Mouse (Mus musculus) hindbrain, embryonic 15.5 days (tissue): Measurements from ENCODE around the gene Dnajc7. TPM values are rescaled to one million over a fixed set of nuclear protein-coding genes. Genes with fewer than 3 reads are reported as not detected.

Experiments used
- ATAC-seq: fragments of 200-750 bp; cut with Nextera tagmentation; 2 replicates; pipeline ENCODE4 v1.8.0; 2017; ENCODE audit warnings: low read depth, moderate number of reproducible peaks, moderate TSS enrichment; ENCODE audit not compliant: low FRiP score
- H3K27ac ChIP-seq: fragments of 300-500 bp; sonication (generic); replicated peaks from 2 replicates; pipeline ENCODE4 v1.5.1; 2015; ENCODE audit warnings: mild to moderate bottlenecking, inconsistent platforms
- H3K27me3 ChIP-seq: fragments of 300-500 bp; sonication (generic); 2 replicates; pipeline ENCODE4 v1.6.1; 2015; ENCODE audit warnings: control low read depth, inconsistent platforms
- H3K36me3 ChIP-seq: fragments of 300-500 bp; sonication (generic); 2 replicates; pipeline ENCODE4 v1.6.1; 2015; ENCODE audit warnings: control low read depth, inconsistent platforms
- H3K4me1 ChIP-seq: fragments of 300-500 bp; sonication (generic); replicated peaks from 2 replicates; pipeline ENCODE4 v1.6.1; 2015; ENCODE audit warnings: control low read depth, inconsistent platforms
- H3K4me2 ChIP-seq: fragments of 300-500 bp; sonication (generic); 2 replicates; pipeline ENCODE4 v1.6.1; 2015; ENCODE audit warnings: moderate library complexity, mild to moderate bottlenecking, inconsistent platforms
- H3K4me3 ChIP-seq: fragments of 300-500 bp; sonication (generic); 2 replicates; pipeline ENCODE4 v1.5.1; 2015; ENCODE audit warnings: mild to moderate bottlenecking, inconsistent platforms
- H3K9ac ChIP-seq: fragments of 300-500 bp; sonication (generic); 2 replicates; pipeline ENCODE4 v1.6.1; 2015; ENCODE audit warnings: inconsistent platforms
- H3K9me3 ChIP-seq: fragments of 300-500 bp; sonication (generic); 2 replicates; pipeline ENCODE4 v1.6.1; 2016; ENCODE audit warnings: control low read depth, inconsistent platforms
- WGBS: fragments of 180-500 bp; shearing (Covaris S2); methylation state at CpG from one replicate; pipeline ENCODE4 v1.1.7; 2015; 5-methylcytosine and 5-hydroxymethylcytosine counted together
- polyA plus RNA-seq: library from polyadenylated mRNA; unstranded; fragments of >200 nt; fragmentation: Nextera tagmentation; extraction: Ambion mirVana; gene quantifications from 2 replicates; pipeline ENCODE4 v1.2.1, GENCODE M21; 2015

Gene Dnajc7
- polyA plus RNA-seq, 1 experiment from 2014 or later, result 296 TPM

DNA sequence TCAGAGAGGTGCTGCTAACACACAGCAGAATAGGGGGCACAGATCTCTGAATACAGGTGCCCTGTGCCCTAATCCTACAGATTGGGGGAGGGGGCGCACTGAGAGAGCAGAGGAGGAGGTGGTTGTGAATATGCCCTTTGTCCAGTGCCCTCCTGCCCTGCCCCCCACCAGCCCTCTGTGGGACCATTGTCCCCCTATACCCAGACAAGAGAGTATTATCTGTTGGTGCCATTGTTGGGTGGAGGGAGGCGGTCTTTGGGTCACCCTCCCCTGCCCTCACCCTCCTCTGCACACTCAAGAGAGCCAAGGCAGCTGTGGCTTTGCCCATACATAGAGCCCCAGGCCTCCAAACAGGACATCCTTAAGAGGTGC is 44.5 kb downstream of the Dnajc7 start:
- Histone ChIP-seq H3K4me2 (peak overlapping the region; percentile 83), H3K4me1 (peaks cover 36% of the 10 kb centered on the region), H3K36me3 (no peaks in the 10 kb centered on the region; the same call in 1 of the 2 replicates), H3K4me3 (peak overlapping the region; percentile 58), H3K9ac (peak overlapping the region; percentile 51), H3K27me3 (peaks cover 6% of the 10 kb centered on the region; the same call in 1 of the 2 replicates), H3K9me3 (no peaks in the 10 kb centered on the region), H3K27ac (peak overlapping the region; percentile 68)
- 21% methylated on average over 2 of the region's 2 CpGs for WGBS
- peak; percentile 25; the same call in 1 of the 2 replicates for ATAC-seq

DNA sequence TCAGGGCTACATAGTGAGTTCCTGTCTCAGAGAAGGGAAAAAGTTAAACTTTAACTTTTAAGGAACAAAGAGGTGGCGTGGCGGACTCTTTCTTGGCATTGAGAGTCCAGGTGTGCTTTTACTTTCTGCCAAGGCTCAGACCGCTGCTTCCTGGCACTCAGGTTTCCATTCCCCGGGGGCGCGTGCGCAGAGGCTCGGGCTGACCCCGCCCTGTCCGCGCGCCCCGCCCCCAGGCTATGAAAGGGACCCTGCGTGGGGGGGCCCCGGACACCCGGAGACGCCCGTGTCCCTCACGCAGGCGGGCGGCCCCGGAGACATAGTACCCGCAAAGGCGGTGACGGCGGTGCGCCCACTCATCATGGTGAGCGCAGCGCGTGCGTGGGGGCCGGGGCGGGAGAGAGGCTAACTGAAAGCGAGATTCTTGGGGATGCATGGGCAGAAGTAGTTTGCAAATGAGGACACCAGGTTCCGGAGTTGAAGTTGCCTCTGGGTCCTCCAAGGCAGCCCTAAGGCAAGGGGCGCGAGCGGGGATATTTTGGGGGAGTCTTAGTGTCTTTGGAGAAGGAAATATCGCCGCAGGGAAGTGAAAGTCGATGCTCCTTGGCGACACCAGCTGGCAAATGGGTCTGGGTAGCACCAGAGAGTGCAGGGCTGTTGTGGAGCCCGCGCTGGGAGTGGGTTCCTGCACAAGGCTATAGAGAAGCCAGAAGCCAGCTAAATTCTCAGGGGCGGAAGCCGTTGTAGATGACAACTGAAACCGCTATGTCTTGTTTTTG is 45.1 kb downstream of the Dnajc7 start, which contains the start of gene Cnp:
Gene Cnp, plus strand, starts transcription at position 197 of the 776 bp plus-strand sequence.
- peak; percentile 68; the same call in 1 of the 2 replicates for ATAC-seq
- H3K4me3 ChIP-seq, result peak within 1 kb of the TSS; percentile 58
- WGBS, result 2% methylated on average over 47 of the region's 47 CpGs
- no peaks in the 10 kb centered on the region for H3K9me3 ChIP-seq
- peaks cover 6% of the 10 kb centered on the region; the same call in 1 of the 2 replicates for H3K27me3 ChIP-seq
- H3K36me3 ChIP-seq, result no peaks in the 10 kb centered on the region
- H3K27ac ChIP-seq, result peak within 1 kb of the TSS; percentile 68
- H3K9ac ChIP-seq, result peak within 1 kb of the TSS; percentile 51
- peak within 1 kb of the TSS; percentile 83 for H3K4me2 ChIP-seq
- peaks cover 36% of the 10 kb centered on the region for H3K4me1 ChIP-seq

DNA sequence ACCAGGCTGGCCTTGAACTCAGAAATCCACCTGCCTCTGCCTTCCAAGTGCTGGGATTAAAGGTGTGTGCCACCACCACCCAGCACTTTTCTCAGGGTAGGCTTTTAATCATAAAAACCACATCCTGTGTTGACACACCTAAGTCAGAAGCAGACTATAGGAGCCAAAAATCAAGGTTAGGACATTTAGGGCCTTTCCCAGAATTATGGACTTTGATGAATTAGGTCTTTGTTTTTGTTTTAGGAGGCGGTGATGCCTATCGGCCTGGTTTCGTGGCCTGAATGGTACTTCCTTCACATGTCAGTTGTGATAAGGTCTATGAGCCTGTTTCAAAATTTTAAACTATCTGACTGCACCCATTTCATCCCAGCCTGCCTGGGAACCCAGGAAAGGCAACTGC is 45.8 kb downstream of the Dnajc7 start:
- Histone ChIP-seq H3K4me2 (peak overlapping the region; percentile 83), H3K4me3 (peak overlapping the region; percentile 58; the same call in 1 of the 2 replicates)

DNA sequence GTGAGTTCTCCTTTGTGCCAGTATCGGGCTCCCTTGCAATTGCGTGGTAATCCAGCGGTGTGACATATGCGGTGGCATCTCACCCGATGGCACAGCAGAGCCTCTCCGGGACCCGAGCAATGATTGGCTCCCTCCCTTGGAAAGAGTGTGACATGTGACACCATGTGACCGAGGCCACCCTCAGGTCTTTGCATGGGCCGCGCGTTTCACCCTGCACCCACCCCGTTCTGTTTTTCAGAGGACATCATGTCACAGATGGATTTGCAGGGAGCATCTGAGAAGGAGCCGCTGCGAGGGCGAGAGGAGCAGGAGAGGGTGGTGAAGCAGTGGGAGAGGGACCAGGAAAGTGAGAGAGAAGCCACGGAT is 48.8 kb downstream of the Dnajc7 start:
- ATAC-seq, result no peak
- H3K27ac ChIP-seq, result no peak overlapping the region
- H3K36me3 ChIP-seq, result no peaks in the 10 kb centered on the region
- peak overlapping the region; percentile 26 for H3K4me3 ChIP-seq
- H3K9me3 ChIP-seq, result no peaks in the 10 kb centered on the region
- 0 out of 2 replicates have a peak overlapping the region, but pooled peaks have one; percentile 30 for H3K9ac ChIP-seq
- H3K4me2 ChIP-seq, result peak overlapping the region; percentile 54
- H3K27me3 ChIP-seq, result peaks cover 6% of the 10 kb centered on the region; the same call in 1 of the 2 replicates
- 6% methylated on average over 16 of the region's 16 CpGs for WGBS
- peaks cover 25% of the 10 kb centered on the region for H3K4me1 ChIP-seq

More for the DNA sequence above, 45.8 kb downstream of the Dnajc7 start:
- Histone ChIP-seq H3K27me3 (peaks cover 6% of the 10 kb centered on the region; the same call in 1 of the 2 replicates), H3K4me1 (peaks cover 36% of the 10 kb centered on the region), H3K9me3 (no peaks in the 10 kb centered on the region), H3K36me3 (no peaks in the 10 kb centered on the region), H3K27ac (no peak overlapping the region), H3K9ac (no peak overlapping the region)
- ATAC-seq, result no peak
- WGBS, result 89% methylated on average over 3 of the region's 3 CpGs

DNA sequence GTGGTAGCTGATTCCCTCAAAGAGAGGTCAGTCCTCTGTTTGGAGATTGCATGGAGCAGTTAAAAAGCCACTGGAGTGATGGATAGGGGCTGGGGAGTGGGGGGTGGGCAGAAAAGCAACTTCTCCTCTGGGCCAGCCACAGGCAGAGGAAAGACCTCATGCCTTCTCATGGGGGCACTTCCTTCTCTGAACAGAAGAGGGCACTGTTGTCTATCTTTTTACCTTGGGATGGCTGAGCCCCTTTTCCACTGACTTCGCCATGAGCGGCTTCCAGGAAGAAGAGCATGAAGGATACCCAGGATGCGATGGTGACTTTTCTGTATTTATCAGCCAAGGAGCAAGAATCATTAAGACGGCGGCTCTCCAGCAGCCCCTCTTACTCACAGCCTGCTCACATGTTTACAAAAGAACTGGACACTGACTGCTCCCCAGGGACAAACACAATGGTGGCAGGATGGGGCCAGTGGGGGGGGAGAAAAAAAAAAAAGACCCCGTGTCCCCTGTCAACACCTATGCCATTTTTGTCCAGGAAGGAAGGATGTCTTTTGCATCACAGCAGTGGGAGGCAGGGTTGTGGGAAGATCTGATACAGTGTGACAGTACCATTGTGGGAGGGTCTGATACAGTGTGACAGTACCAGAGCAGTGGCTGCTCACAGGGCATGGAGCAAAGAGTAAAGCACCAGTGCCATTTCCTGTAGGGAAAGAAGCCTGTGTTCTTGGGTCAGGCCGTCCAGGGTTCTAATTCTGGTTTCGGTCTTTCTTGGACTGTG is 49.4 kb downstream of the Dnajc7 start:
- Histone ChIP-seq H3K36me3 (no peaks in the 10 kb centered on the region), H3K27me3 (peaks cover 6% of the 10 kb centered on the region; the same call in 1 of the 2 replicates), H3K4me1 (peaks cover 19% of the 10 kb centered on the region), H3K4me3 (peak overlapping the region; percentile 26), H3K4me2 (peak overlapping the region; percentile 54), H3K9me3 (no peaks in the 10 kb centered on the region), H3K9ac (0 out of 2 replicates have a peak overlapping the region, but pooled peaks have one; percentile 30), H3K27ac (no peak overlapping the region)
- WGBS, result 8% methylated on average over 8 of the region's 8 CpGs
- ATAC-seq, result no peak; the same call in 1 of the 2 replicates

DNA sequence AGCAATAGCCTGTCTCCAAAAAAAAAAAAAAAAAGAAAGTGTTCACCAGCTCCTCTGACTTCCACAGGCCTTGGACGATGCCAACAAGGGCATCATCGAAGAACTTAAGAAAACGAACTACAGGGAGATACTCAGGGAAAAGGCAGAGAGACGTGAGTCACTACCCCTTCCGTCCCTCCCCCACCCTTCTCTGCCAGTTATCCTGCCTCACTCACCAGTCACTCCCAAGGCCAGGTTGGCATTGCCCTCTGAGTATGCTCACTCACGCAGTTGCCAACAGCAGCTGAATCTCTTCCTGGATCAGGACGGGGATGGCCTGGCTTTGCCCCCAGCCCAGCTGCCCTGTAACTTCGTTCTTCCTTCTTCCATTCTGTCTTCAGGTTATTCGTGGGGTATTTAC is 50.2 kb downstream of the Dnajc7 start:
- Histone ChIP-seq H3K4me3 (no peak overlapping the region), H3K27ac (no peak overlapping the region), H3K4me2 (no peak overlapping the region), H3K36me3 (no peaks in the 10 kb centered on the region), H3K9ac (no peak overlapping the region), H3K4me1 (peaks cover 14% of the 10 kb centered on the region), H3K9me3 (no peaks in the 10 kb centered on the region), H3K27me3 (peaks cover 6% of the 10 kb centered on the region; the same call in 1 of the 2 replicates)
- ATAC-seq, result no peak
- WGBS, result 64% methylated on average over 9 of the region's 9 CpGs

DNA sequence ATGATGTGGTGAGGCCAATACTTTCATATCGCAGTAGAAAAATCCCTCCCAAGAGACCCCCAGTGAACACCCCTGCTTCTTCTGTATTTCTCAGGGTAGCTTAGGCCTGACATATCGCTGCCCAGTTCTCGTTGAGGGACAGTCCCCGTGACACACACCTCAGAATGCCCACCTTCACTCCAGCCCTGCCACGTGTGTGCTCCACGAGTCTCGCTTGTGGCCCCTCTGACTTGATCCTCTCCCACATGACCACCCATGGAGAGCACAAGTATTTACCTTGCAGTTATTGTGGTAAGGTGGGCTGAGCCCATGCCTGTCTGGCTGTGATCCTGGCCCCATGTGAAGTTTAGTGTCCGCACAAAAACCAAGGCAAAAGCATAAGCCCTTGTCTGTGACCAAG is 51.3 kb downstream of the Dnajc7 start:
- no peak for ATAC-seq
- H3K27ac ChIP-seq, result no peak overlapping the region
- peaks cover 6% of the 10 kb centered on the region; the same call in 1 of the 2 replicates for H3K27me3 ChIP-seq
- no peak overlapping the region for H3K4me3 ChIP-seq
- WGBS, result 87% methylated on average over 8 of the region's 8 CpGs
- no peaks in the 10 kb centered on the region for H3K36me3 ChIP-seq
- no peak overlapping the region for H3K9ac ChIP-seq
- peaks cover 10% of the 10 kb centered on the region for H3K4me1 ChIP-seq
- H3K4me2 ChIP-seq, result no peak overlapping the region
- H3K9me3 ChIP-seq, result no peaks in the 10 kb centered on the region

DNA sequence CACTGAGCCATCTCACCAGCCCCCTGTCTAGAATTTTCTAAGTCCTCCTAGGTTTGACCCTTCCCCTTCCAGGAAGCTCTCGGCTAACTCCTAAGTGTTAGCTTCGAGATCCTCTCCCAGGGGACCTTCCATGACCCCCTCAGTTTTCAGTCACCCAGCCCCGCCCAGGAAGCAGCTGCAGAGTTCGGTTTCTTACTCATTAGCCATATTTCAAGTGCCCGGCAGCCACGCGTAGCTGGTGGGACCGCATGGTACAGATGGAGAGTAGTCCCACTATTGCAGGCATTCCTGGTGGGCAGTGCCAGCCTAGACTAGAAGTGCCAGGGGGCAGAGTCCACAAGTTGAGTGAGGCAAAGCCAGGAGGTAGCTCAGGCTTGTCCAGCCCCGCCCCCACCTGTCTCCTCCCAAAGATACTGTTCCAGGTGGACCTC is 52.1 kb downstream of the Dnajc7 start:
- Histone ChIP-seq H3K4me3 (no peak overlapping the region), H3K9me3 (no peaks in the 10 kb centered on the region), H3K4me1 (peaks cover 10% of the 10 kb centered on the region), H3K27ac (no peak overlapping the region), H3K36me3 (no peaks in the 10 kb centered on the region), H3K27me3 (peaks cover 6% of the 10 kb centered on the region; the same call in 1 of the 2 replicates), H3K9ac (no peak overlapping the region), H3K4me2 (no peak overlapping the region)
- 67% methylated on average over 9 of the region's 9 CpGs for WGBS
- ATAC-seq, result no peak

DNA sequence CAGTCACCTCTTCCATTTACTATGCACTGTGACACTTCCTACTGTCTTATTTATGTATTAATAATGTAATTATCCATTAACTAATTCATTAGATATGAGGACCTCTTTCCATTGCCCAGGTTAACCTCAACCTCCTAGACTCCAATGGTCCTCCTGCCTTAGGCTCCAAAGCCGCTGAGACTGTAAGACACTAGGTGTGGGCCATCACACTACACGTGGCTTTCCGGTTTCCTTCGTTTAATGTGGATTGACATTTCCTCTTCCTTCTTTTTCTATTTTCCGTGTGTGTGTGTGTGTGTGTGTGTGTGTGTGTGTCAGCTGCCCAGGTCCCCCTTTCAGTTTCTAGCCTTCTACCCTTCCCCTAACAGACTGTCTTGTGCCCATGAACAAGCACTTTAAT is 52.7 kb downstream of the Dnajc7 start:
- Histone ChIP-seq H3K4me2 (no peak overlapping the region), H3K4me1 (peaks cover 10% of the 10 kb centered on the region), H3K36me3 (no peaks in the 10 kb centered on the region), H3K9ac (no peak overlapping the region), H3K9me3 (no peaks in the 10 kb centered on the region), H3K27me3 (peaks cover 6% of the 10 kb centered on the region; the same call in 1 of the 2 replicates), H3K27ac (no peak overlapping the region), H3K4me3 (no peak overlapping the region)
- 83% methylated on average over 5 of the region's 5 CpGs for WGBS
- ATAC-seq, result no peak

DNA sequence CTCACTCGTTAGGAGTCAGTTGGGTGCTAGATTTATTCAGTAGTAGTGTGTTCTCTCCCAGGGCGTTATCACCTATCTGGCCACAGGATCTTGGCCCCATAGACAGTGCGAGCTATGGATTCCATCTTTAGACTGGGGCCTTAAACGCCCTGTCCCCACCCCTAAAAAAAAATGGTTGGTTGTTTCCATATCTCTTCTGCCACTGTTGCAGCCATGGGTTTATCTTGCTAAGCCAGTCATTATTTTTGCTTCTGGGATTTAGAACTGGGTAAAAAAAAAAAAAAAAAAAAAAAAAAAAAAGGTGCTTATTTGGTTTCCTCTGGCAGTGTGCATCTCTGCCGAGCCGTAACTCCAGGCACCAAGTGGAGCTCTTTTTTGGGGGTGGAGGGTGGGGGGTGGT is 55.3 kb downstream of the Dnajc7 start:
- ATAC-seq, result no peak
- Histone ChIP-seq H3K27ac (no peak overlapping the region), H3K9me3 (no peaks in the 10 kb centered on the region), H3K36me3 (no peaks in the 10 kb centered on the region), H3K4me3 (no peak overlapping the region), H3K4me2 (no peak overlapping the region), H3K27me3 (no peaks in the 10 kb centered on the region), H3K4me1 (no peaks in the 10 kb centered on the region), H3K9ac (no peak overlapping the region)
- 92% methylated on average over 6 of the region's 6 CpGs for WGBS

DNA sequence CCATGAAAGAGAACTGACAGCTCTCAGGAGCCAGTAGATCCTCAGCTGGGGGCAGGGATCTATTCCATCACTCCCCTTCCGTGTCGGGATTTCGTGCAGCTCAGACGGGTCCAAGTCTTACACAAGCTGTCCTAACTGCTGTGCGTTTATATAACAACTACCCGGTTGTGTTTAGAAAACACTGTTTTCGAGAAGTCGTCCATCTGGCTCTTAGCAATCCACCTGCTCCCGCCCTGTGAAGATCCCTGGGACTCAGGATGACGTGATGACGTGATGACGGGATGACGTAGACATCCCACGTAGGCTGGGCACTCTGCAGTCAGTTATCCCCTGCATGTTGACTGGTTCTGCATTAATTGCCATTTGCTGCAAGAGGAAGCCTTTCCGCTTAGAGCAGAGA is 55.7 kb downstream of the Dnajc7 start:
- 84% methylated on average over 15 of the region's 15 CpGs for WGBS
- Histone ChIP-seq H3K4me3 (no peak overlapping the region), H3K4me1 (no peaks in the 10 kb centered on the region), H3K36me3 (no peaks in the 10 kb centered on the region), H3K4me2 (no peak overlapping the region), H3K27me3 (no peaks in the 10 kb centered on the region), H3K9ac (no peak overlapping the region), H3K27ac (no peak overlapping the region), H3K9me3 (no peaks in the 10 kb centered on the region)
- ATAC-seq, result no peak

DNA sequence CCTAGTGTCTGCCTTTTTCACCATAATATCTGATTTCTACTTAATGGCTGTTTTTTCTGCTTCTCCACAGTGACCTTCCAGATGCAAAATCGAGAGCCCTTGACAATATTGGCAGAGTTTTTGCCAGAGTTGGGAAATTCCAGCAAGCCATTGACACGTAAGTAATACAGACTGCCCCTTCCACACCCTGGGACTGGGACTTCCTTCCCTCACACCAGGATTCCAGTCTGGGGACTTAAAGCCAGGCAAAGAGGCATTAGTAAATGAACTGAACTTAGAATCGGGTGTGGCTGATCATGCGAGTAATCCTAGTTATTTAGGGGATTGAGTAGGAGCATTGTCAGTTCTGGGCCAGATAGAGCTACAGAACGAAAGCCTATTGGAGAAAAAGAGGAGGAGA is 58.2 kb downstream of the Dnajc7 start:
- H3K36me3 ChIP-seq, result no peaks in the 10 kb centered on the region

More for the DNA sequence above, 58.2 kb downstream of the Dnajc7 start:
- WGBS, result 52% methylated on average over 5 of the region's 5 CpGs
- H3K4me3 ChIP-seq, result no peak overlapping the region
- H3K9me3 ChIP-seq, result no peaks in the 10 kb centered on the region
- no peaks in the 10 kb centered on the region for H3K27me3 ChIP-seq
- no peaks in the 10 kb centered on the region for H3K4me1 ChIP-seq
- no peak overlapping the region for H3K9ac ChIP-seq
- ATAC-seq, result no peak
- no peak overlapping the region for H3K27ac ChIP-seq
- H3K4me2 ChIP-seq, result no peak overlapping the region
